Mouse (Mus musculus): ENCODE data around the gene Thegl. TPM values are rescaled to one million over a fixed set of nuclear protein-coding genes. Genes with fewer than 3 reads are reported as not detected.
"Not testable (repeated sequence)": the region's sequence is repeated elsewhere in the genome, so short reads cannot be mapped to it uniquely, and the experiment has no call there.

Gene Thegl
- polyA plus RNA-seq, 1 experiment from 2014 or later, result 0.14 TPM

DNA sequence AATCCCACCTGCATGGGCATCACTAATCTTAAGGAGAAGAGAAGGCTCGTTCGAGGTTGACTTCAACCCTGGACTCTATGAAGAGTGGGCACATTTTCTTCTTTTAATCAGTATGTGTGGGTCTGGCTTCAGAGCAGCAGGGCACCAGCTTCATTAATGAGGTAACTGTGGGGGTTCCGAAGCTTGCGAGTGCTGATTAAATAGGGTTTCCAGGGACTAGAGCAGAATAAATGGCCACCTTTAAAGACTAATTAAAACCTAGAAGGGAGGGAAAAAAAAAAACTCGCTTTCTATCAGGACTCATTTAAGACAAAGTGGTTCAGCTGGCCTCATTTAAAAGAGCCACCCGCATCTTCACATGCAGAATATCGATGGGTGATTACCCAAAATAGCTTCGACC lies 74.1 kb downstream of the Thegl start:
- no peaks in the 10 kb centered on the region; the same call in 1 of the 2 replicates for H3K27me3 ChIP-seq (ENCODE audit: insufficient read depth, low read length)
- DNase-seq (ENCODE audit: low spot score) (no peak), ATAC-seq (replicated peaks; ENCODE audit: low FRiP score, low read depth) (no peak)
- TF ChIP-seq CTCF (IDR thresholded peaks at IDR 0.05; ENCODE audit: low read depth), result no peak
- H3K4me3 ChIP-seq (replicated peaks; ENCODE audit: low read depth, low read length), result no peak overlapping the region
- H3K4me1 ChIP-seq (replicated peaks; ENCODE audit: insufficient read depth, low read length), result no peaks in the 10 kb centered on the region
- H3K9me3 ChIP-seq (replicated peaks; ENCODE audit: low read length), result no peaks in the 10 kb centered on the region
- H3K27ac ChIP-seq, result no peak overlapping the region
- no peak overlapping the region for H3K4me2 ChIP-seq (ENCODE audit: low read length)
- no peak overlapping the region for H3K9ac ChIP-seq (ENCODE audit: low read depth, low read length)
- H3K36me3 ChIP-seq (ENCODE audit: insufficient read depth, low read length), result no peaks in the 10 kb centered on the region
- WGBS, result 92% methylated on average over 8 of the region's 8 CpGs

DNA sequence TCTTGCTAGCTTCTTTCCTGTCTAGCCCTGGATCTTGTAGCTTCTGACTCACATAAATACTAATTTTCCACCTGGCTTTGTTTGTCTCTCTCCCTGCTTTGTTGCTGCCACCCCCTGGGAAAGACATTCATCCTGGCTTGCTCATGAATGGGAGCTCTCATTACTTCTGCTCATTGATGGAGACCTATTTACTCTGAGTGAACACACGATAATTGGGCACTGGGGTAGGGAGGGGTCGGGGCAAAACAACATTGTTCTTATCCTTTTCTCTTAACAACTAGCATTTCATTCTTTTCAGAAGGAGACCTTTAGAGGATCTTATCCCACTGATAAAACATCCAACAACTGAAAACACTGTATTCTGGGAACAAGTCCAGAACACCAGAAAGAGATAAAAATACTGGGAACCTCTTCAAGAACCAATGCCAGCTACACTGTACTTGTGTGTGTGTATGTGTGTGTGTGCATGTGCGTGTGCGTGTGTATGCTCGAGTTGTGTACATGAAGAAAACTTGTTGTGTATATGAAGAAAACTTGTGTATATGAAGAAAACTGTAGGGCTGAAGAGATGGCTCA lies 74.8 kb downstream of the Thegl start:
- no peaks in the 10 kb centered on the region; the same call in 1 of the 2 replicates for H3K27me3 ChIP-seq (ENCODE audit: insufficient read depth, low read length)
- H3K36me3 ChIP-seq (ENCODE audit: insufficient read depth, low read length), result no peaks in the 10 kb centered on the region
- H3K27ac ChIP-seq, result no peak overlapping the region
- DNase-seq (ENCODE audit: low spot score) (no peak), ATAC-seq (replicated peaks; ENCODE audit: low FRiP score, low read depth) (no peak)
- 70% methylated on average over 5 of the region's 5 CpGs for WGBS
- H3K4me1 ChIP-seq (replicated peaks; ENCODE audit: insufficient read depth, low read length), result no peaks in the 10 kb centered on the region
- H3K4me2 ChIP-seq (ENCODE audit: low read length), result no peak overlapping the region
- no peak overlapping the region for H3K9ac ChIP-seq (ENCODE audit: low read depth, low read length)
- H3K4me3 ChIP-seq (replicated peaks; ENCODE audit: low read depth, low read length), result no peak overlapping the region
- H3K9me3 ChIP-seq (replicated peaks; ENCODE audit: low read length), result no peaks in the 10 kb centered on the region
- no peak for TF ChIP-seq CTCF (IDR thresholded peaks at IDR 0.05; ENCODE audit: low read depth)

DNA sequence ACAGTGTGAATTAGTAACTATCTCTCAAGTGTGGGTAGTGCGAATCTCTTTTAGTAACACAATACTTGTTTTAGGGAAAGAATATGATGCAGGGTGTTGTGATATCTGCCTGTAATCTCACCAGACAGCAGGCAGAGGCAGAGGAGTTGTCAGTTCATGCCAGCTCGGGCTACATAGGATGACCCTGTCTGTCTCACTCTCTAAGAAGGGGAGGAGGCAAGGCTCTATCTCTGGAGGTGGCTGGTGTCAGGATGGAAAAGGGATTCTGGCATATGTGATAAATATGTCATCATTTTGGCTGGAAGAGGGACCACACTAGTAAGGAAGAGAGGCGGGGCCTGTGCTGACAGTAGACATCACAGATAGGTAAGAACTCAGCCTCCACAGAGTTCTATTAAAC lies 76.1 kb downstream of the Thegl start:
- no peak overlapping the region for H3K4me3 ChIP-seq (replicated peaks; ENCODE audit: low read depth, low read length)
- no peaks in the 10 kb centered on the region; the same call in 1 of the 2 replicates for H3K27me3 ChIP-seq (ENCODE audit: insufficient read depth, low read length)
- DNase-seq (ENCODE audit: low spot score) (no peak), ATAC-seq (replicated peaks; ENCODE audit: low FRiP score, low read depth) (no peak)
- no peak for TF ChIP-seq CTCF (IDR thresholded peaks at IDR 0.05; ENCODE audit: low read depth)
- no peaks in the 10 kb centered on the region for H3K9me3 ChIP-seq (replicated peaks; ENCODE audit: low read length)
- H3K27ac ChIP-seq, result no peak overlapping the region
- no peaks in the 10 kb centered on the region for H3K36me3 ChIP-seq (ENCODE audit: insufficient read depth, low read length)
- no peak overlapping the region for H3K4me2 ChIP-seq (ENCODE audit: low read length)
- WGBS, result 73% methylated on average over 3 of the region's 3 CpGs
- no peaks in the 10 kb centered on the region for H3K4me1 ChIP-seq (replicated peaks; ENCODE audit: insufficient read depth, low read length)
- H3K9ac ChIP-seq (ENCODE audit: low read depth, low read length), result no peak overlapping the region

DNA sequence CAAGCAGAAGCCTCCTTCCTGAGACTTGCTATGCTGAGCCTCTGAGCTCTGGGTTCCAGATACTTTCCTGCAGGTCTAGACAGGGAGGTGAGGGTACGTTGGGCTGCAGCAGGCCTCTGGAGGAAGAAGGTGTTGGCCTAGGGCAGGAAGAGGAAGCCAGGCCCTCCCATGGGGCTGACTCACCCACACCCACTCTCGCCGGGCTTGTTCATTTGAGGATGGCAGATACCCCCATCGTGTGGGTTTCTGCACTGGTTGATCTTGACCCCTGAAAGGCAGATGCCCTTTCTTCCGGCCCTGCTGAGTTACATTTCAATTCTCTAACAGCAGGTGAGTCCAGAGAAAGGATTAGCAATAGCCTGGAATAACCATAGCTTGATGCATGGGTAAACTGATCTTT lies 76.7 kb downstream of the Thegl start:
- H3K27ac ChIP-seq, result no peak overlapping the region
- H3K4me1 ChIP-seq (replicated peaks; ENCODE audit: insufficient read depth, low read length), result no peaks in the 10 kb centered on the region
- DNase-seq (ENCODE audit: low spot score), result no peak
- ATAC-seq (replicated peaks; ENCODE audit: low FRiP score, low read depth), result no peak
- H3K36me3 ChIP-seq (ENCODE audit: insufficient read depth, low read length), result no peaks in the 10 kb centered on the region
- no peak overlapping the region for H3K4me2 ChIP-seq (ENCODE audit: low read length)
- 69% methylated on average over 5 of the region's 5 CpGs for WGBS
- no peaks in the 10 kb centered on the region for H3K9me3 ChIP-seq (replicated peaks; ENCODE audit: low read length)
- H3K9ac ChIP-seq (ENCODE audit: low read depth, low read length), result no peak overlapping the region
- no peak overlapping the region for H3K4me3 ChIP-seq (replicated peaks; ENCODE audit: low read depth, low read length)
- no peaks in the 10 kb centered on the region; the same call in 1 of the 2 replicates for H3K27me3 ChIP-seq (ENCODE audit: insufficient read depth, low read length)
- TF ChIP-seq CTCF (IDR thresholded peaks at IDR 0.05; ENCODE audit: low read depth), result no peak

DNA sequence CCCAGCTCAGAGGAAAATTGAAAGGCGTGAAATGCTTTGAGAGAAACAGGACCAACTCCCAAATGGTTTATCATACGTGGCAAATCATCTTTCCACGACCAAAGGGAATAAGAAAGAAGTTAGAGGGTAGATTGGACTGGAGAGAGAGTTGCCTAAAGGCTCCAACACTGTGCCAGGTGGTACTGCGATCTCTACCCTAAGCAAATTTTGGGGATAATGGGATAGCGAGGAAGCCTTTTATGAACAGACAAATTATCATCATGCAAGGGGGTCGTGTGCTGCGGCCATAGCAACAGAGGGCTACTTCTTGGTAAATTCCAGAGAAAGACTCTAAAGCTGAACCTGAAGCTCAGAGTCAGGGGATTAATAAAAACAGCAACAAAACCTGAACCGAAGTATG lies 78.1 kb downstream of the Thegl start:
- H3K27me3 ChIP-seq (ENCODE audit: insufficient read depth, low read length), result no peaks in the 10 kb centered on the region; the same call in 1 of the 2 replicates
- 49% methylated on average over 8 of the region's 8 CpGs for WGBS
- H3K36me3 ChIP-seq (ENCODE audit: insufficient read depth, low read length), result no peaks in the 10 kb centered on the region
- H3K9ac ChIP-seq (ENCODE audit: low read depth, low read length), result 0 out of 2 replicates have a peak overlapping the region, but pooled peaks have one; percentile 63
- TF ChIP-seq CTCF (IDR thresholded peaks at IDR 0.05; ENCODE audit: low read depth), result no peak
- no peak overlapping the region for H3K27ac ChIP-seq
- peak overlapping the region; percentile 99 for H3K4me2 ChIP-seq (ENCODE audit: low read length)
- H3K4me1 ChIP-seq (replicated peaks; ENCODE audit: insufficient read depth, low read length), result no peaks in the 10 kb centered on the region
- ATAC-seq (replicated peaks; ENCODE audit: low FRiP score, low read depth) (no peak), DNase-seq (ENCODE audit: low spot score) (no peak)
- peak overlapping the region; percentile 70 for H3K4me3 ChIP-seq (replicated peaks; ENCODE audit: low read depth, low read length)
- no peaks in the 10 kb centered on the region for H3K9me3 ChIP-seq (replicated peaks; ENCODE audit: low read length)

DNA sequence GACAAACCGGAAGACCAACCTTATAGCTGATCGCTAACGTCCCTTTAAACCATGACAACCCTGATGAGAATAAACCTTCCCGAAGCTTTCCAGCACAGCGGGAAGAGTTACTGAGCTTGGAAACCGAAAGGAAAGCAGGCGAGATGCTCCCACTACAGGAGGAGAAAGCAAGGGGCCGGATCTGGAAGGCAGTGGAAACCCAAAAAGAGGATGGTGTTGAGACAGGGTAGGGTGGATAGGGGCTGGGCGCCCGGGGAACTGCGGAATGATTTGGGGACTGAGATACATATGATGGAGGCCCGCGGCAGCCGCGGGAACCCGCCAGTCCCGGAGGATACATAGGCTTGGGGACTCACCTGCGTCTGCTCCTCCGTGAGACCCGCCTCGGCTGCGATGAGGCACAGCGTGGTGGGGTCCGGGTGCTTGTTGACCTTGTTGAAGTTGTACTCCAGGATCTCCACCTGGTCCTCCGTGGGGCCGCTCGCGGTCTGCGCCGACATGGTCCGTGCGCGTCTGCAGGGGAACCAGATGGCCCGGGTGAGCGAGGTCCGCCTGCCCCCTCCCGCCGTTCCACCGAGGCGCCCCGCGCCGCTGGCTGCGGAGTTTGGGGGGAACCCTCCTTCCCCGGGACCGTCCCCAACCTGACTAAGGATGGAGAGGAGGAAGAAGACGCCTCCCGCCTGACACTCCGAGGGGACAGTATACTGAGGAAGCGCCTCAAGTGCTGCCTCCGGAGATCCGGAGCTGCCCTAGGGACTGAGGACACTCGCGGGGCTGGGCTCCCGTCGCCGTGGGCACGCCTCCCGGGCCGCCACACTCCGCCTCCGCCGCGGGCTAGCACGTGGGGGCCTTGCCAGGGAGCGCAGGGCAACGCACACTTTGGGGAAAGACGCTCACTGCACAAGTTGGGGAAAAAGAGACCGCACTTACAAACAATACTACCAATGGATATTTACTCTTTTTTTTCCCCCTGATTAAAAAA lies 79.0 kb downstream of the Thegl start:
- DNase-seq (ENCODE audit: low spot score), result peak; percentile 74
- Histone ChIP-seq H3K4me2 (ENCODE audit: low read length) (peak overlapping the region; percentile 99), H3K27me3 (ENCODE audit: insufficient read depth, low read length) (no peaks in the 10 kb centered on the region; the same call in 1 of the 2 replicates), H3K27ac (peak overlapping the region; percentile 64), H3K4me3 (replicated peaks; ENCODE audit: low read depth, low read length) (peak overlapping the region; percentile 70), H3K9me3 (replicated peaks; ENCODE audit: low read length) (no peaks in the 10 kb centered on the region), H3K36me3 (ENCODE audit: insufficient read depth, low read length) (no peaks in the 10 kb centered on the region), H3K9ac (ENCODE audit: low read depth, low read length) (peak overlapping the region; percentile 63), H3K4me1 (replicated peaks; ENCODE audit: insufficient read depth, low read length) (no peaks in the 10 kb centered on the region)
- peak; percentile 79 for ATAC-seq (replicated peaks; ENCODE audit: low FRiP score, low read depth)
- no peak for TF ChIP-seq CTCF (IDR thresholded peaks at IDR 0.05; ENCODE audit: low read depth)
- WGBS, result under 1% methylated on average over 69 of the region's 69 CpGs

DNA sequence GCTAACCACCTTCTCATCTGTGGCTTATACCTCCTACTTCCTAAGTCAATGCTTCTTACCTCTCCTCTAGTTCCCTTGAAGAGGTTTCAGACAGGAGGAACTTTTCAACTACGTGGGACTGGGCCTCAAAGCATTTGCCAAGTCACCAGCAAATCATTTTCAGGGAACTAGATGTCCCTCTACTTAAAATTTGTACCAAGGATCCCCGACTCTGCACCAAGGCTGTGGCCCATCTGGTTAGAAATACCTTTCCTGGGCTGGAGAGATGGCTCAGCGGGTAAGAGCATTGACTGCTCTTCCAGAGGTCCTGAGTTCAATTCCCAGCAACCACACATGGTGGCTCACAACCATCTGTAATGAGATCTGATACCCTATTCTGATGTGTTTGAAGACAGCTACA lies 80.4 kb downstream of the Thegl start:
- not testable (repeated sequence) for H3K4me3 ChIP-seq (replicated peaks; ENCODE audit: low read depth, low read length); H3K27ac ChIP-seq
- 86% methylated on average over 3 of the region's 3 CpGs for WGBS

More for the DNA sequence above, 80.4 kb downstream of the Thegl start:
- ATAC-seq (replicated peaks; ENCODE audit: low FRiP score, low read depth); H3K36me3 ChIP-seq (ENCODE audit: insufficient read depth, low read length); H3K4me2 ChIP-seq (ENCODE audit: low read length); H3K9me3 ChIP-seq (replicated peaks; ENCODE audit: low read length); DNase-seq (ENCODE audit: low spot score); H3K9ac ChIP-seq (ENCODE audit: low read depth, low read length); H3K27me3 ChIP-seq (ENCODE audit: insufficient read depth, low read length); H3K4me1 ChIP-seq (replicated peaks; ENCODE audit: insufficient read depth, low read length): not testable (repeated sequence)

All from kidney, postnatal 0 days (tissue).